Mouse (Mus musculus) embryonic facial prominence, embryonic 13.5 days (tissue): ENCODE data around the gene Map3k14. TPM values are rescaled to one million over a fixed set of nuclear protein-coding genes. Genes with fewer than 3 reads are reported as not detected.

Experiments used
- ATAC-seq: fragments of 200-750 bp; cut with Nextera tagmentation; 2 replicates; pipeline ENCODE4 v1.8.0; 2017; ENCODE audit warnings: low read depth; ENCODE audit not compliant: insufficient number of reproducible peaks, insufficient read depth, low FRiP score, low TSS enrichment
- H3K27ac ChIP-seq: fragments of 300-500 bp; sonication (generic); 2 replicates; pipeline ENCODE4 v1.5.1; 2015; ENCODE audit warnings: moderate library complexity, mild to moderate bottlenecking, inconsistent platforms
- H3K27me3 ChIP-seq: fragments of 300-500 bp; sonication (generic); 2 replicates; pipeline ENCODE4 v1.6.1; 2015; ENCODE audit warnings: mild to moderate bottlenecking, inconsistent platforms
- H3K36me3 ChIP-seq: fragments of 300-500 bp; sonication (generic); 2 replicates; pipeline ENCODE4 v1.6.1; 2015; ENCODE audit warnings: mild to moderate bottlenecking, inconsistent platforms
- H3K4me1 ChIP-seq: fragments of 300-500 bp; sonication (generic); 2 replicates; pipeline ENCODE4 v1.6.1; 2015; ENCODE audit warnings: inconsistent platforms
- H3K4me2 ChIP-seq: fragments of 300-500 bp; sonication (generic); 2 replicates; pipeline ENCODE4 v1.6.1; 2015; ENCODE audit warnings: moderate library complexity, mild to moderate bottlenecking, inconsistent platforms
- H3K4me3 ChIP-seq: fragments of 300-500 bp; sonication (generic); 2 replicates; pipeline ENCODE4 v1.5.1; 2015; ENCODE audit warnings: mild to moderate bottlenecking, inconsistent platforms
- H3K9ac ChIP-seq: fragments of 300-500 bp; sonication (generic); 2 replicates; pipeline ENCODE4 v1.6.1; 2015; ENCODE audit warnings: mild to moderate bottlenecking, inconsistent platforms
- H3K9me3 ChIP-seq: fragments of 300-500 bp; sonication (generic); 2 replicates; pipeline ENCODE4 v1.6.1; 2016; ENCODE audit warnings: inconsistent platforms
- WGBS: fragments of 180-500 bp; shearing (Covaris S2); methylation state at CpG from one replicate; pipeline ENCODE4 v1.1.7; 2015; ENCODE audit warnings: mixed read lengths; 5-methylcytosine and 5-hydroxymethylcytosine counted together
- polyA plus RNA-seq: library from polyadenylated mRNA; unstranded; fragments of >200 nt; fragmentation: Nextera tagmentation; extraction: Ambion mirVana; gene quantifications from 2 replicates; pipeline ENCODE4 v1.2.1, GENCODE M21; 2015

Gene Map3k14
- polyA plus RNA-seq, 1 experiment from 2014 or later: 4.4 TPM

- Histone ChIP-seq H3K9me3 (no peaks in the 10 kb centered on the region), H3K27ac (no peak overlapping the region), H3K4me2 (no peak overlapping the region), H3K36me3 (no peaks in the 10 kb centered on the region), H3K4me3 (no peak overlapping the region), H3K9ac (no peak overlapping the region), H3K4me1 (peaks cover 6% of the 10 kb centered on the region; the same call in 1 of the 2 replicates), H3K27me3 (no peaks in the 10 kb centered on the region; the same call in 1 of the 2 replicates)
- WGBS: 68% methylated on average over 1 of the region's 1 CpGs
- ATAC-seq: no peak
Observed at GRCm38 (mm10) chr11:103180426-103180825, 86.8 kb downstream of the Map3k14 start.

GRCm38 (mm10) chr11:103178748-103179147 lies 88.5 kb downstream of the Map3k14 start:
- WGBS: 89% methylated on average over 8 of the region's 8 CpGs
- H3K27ac ChIP-seq: no peak overlapping the region
- no peak overlapping the region for H3K9ac ChIP-seq
- H3K27me3 ChIP-seq: peaks cover 3% of the 10 kb centered on the region
- no peaks in the 10 kb centered on the region for H3K36me3 ChIP-seq
- H3K9me3 ChIP-seq: no peaks in the 10 kb centered on the region
- H3K4me3 ChIP-seq: no peak overlapping the region
- no peak overlapping the region for H3K4me2 ChIP-seq
- ATAC-seq: no peak
- peaks cover 11% of the 10 kb centered on the region for H3K4me1 ChIP-seq

DNA sequence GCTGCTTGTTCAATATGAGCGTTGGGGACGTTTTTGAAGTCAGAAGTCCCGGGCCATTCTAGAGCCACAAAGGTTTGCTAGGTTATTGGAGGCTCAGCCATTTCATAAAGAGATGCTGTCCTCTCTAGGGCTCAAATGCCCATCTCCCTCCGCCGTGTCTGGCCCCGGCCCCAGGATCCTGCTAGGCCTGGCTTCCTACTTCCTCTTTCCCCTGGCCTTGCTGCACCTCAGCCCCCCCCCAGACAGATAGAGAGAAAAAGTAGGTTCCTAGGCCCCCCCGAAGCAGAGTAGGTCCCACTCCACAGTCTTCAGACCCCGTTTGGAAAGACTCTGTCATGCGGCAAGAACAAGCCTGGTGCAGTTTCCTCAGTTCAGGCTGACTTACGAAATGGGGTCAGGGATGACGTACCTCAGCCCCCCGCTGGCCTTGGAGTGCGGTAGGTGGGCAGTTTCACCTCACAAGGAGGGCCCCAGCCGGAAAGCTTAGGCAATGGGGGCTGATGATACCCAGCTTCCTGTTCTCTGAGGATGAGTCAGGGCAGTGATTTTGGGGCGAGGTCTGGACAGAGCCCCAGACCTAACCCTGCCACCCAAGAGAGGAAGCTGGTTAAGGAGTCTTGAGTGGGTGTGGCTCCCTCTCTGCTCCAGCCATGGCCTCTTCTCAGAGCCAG lies 89.3 kb downstream of the Map3k14 start:
- no peak overlapping the region for H3K27ac ChIP-seq
- H3K9ac ChIP-seq: no peak overlapping the region
- no peak for ATAC-seq
- peaks cover 11% of the 10 kb centered on the region for H3K27me3 ChIP-seq
- WGBS: 81% methylated on average over 15 of the region's 15 CpGs
- no peak overlapping the region for H3K4me3 ChIP-seq
- H3K4me1 ChIP-seq: peaks cover 11% of the 10 kb centered on the region
- H3K36me3 ChIP-seq: no peaks in the 10 kb centered on the region
- no peak overlapping the region for H3K4me2 ChIP-seq
- no peaks in the 10 kb centered on the region for H3K9me3 ChIP-seq

DNA sequence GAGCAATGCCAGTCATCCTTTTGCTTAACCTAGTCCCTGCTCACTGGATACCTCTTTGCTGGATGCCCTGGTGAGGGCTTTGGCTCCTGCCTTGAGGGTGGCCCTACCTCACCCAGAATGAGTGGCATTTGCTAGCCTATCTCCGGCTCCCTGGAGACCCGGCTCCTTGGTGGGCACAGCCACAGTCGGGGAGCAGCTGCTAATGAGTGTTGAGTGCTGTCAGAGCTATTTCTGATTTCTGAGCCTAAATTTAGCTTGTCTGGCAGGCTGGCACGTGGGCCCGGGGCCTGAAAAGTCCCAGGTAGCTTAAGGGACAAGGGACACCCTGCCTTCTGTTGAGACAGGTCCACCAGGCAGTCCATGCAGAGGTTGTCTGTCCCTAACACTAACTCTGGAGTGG lies 90.1 kb downstream of the Map3k14 start:
- H3K4me1 ChIP-seq: peaks cover 11% of the 10 kb centered on the region
- no peak overlapping the region for H3K4me2 ChIP-seq
- ATAC-seq: no peak
- no peak overlapping the region for H3K4me3 ChIP-seq
- no peak overlapping the region for H3K27ac ChIP-seq
- H3K27me3 ChIP-seq: peaks cover 18% of the 10 kb centered on the region
- H3K36me3 ChIP-seq: no peaks in the 10 kb centered on the region
- no peak overlapping the region for H3K9ac ChIP-seq
- 73% methylated on average over 5 of the region's 5 CpGs for WGBS
- no peaks in the 10 kb centered on the region for H3K9me3 ChIP-seq

GRCm38 (mm10) chr11:103176510-103176909 lies 90.8 kb downstream of the Map3k14 start:
- H3K4me1 ChIP-seq: peaks cover 11% of the 10 kb centered on the region
- no peak overlapping the region for H3K27ac ChIP-seq
- H3K9me3 ChIP-seq: no peaks in the 10 kb centered on the region
- no peak overlapping the region for H3K4me2 ChIP-seq
- ATAC-seq: no peak
- WGBS: 82% methylated on average over 1 of the region's 1 CpGs
- no peak overlapping the region for H3K4me3 ChIP-seq
- no peak overlapping the region for H3K9ac ChIP-seq
- peaks cover 25% of the 10 kb centered on the region for H3K27me3 ChIP-seq
- H3K36me3 ChIP-seq: no peaks in the 10 kb centered on the region

- no peak for ATAC-seq
- H3K9ac ChIP-seq: no peak overlapping the region
- no peak overlapping the region for H3K27ac ChIP-seq
- no peaks in the 10 kb centered on the region for H3K36me3 ChIP-seq
- no peak overlapping the region for H3K4me2 ChIP-seq
- peaks cover 31% of the 10 kb centered on the region for H3K27me3 ChIP-seq
- 66% methylated on average over 14 of the region's 14 CpGs for WGBS
- H3K4me1 ChIP-seq: peaks cover 16% of the 10 kb centered on the region
- no peaks in the 10 kb centered on the region for H3K9me3 ChIP-seq
- no peak overlapping the region for H3K4me3 ChIP-seq
Observed at GRCm38 (mm10) chr11:103175688-103176442, 91.4 kb downstream of the Map3k14 start.

DNA sequence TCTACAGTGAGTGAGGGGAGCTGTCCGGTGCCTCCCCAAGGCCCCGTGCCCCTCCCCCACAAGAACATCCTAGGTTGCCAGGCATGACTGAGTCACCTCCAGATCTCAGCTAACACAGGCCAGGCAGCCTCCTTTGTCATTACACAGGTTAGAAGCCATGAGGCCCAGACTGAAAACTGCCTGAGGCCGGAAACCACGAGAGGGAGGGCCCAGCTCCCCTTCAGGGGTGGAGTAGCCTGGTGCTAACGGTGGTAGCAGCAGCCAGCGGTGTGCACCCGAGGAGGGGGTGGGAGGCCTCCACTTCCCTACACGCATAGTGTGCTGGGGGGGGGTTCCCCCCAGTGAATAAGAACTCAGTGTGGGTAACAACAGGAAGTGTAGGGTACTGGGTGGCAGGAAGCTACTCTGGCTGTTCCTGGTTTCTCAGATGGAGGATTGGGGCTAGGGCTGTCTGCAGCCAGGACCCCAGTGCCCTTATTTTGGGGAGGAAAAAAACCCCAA lies 92.3 kb downstream of the Map3k14 start:
- H3K9me3 ChIP-seq: no peaks in the 10 kb centered on the region
- peaks cover 41% of the 10 kb centered on the region for H3K27me3 ChIP-seq
- ATAC-seq: no peak
- H3K4me1 ChIP-seq: peaks cover 23% of the 10 kb centered on the region
- 32% methylated on average over 8 of the region's 8 CpGs for WGBS
- no peaks in the 10 kb centered on the region for H3K36me3 ChIP-seq
- H3K27ac ChIP-seq: no peak overlapping the region
- no peak overlapping the region for H3K4me3 ChIP-seq
- no peak overlapping the region for H3K4me2 ChIP-seq
- H3K9ac ChIP-seq: no peak overlapping the region

GRCm38 (mm10) chr11:103174411-103174832 lies 92.8 kb downstream of the Map3k14 start:
- 69% methylated on average over 5 of the region's 5 CpGs for WGBS
- Histone ChIP-seq H3K36me3 (no peaks in the 10 kb centered on the region), H3K4me1 (peaks cover 23% of the 10 kb centered on the region), H3K27ac (no peak overlapping the region), H3K4me3 (no peak overlapping the region), H3K9ac (no peak overlapping the region), H3K27me3 (peaks cover 46% of the 10 kb centered on the region), H3K4me2 (no peak overlapping the region), H3K9me3 (no peaks in the 10 kb centered on the region)
- ATAC-seq: no peak

- WGBS: 86% methylated on average over 11 of the region's 11 CpGs
- Histone ChIP-seq H3K27me3 (peaks cover 52% of the 10 kb centered on the region), H3K9me3 (no peaks in the 10 kb centered on the region), H3K4me1 (peaks cover 23% of the 10 kb centered on the region), H3K27ac (no peak overlapping the region), H3K36me3 (no peaks in the 10 kb centered on the region), H3K4me2 (no peak overlapping the region), H3K4me3 (no peak overlapping the region), H3K9ac (no peak overlapping the region)
- ATAC-seq: no peak
Observed at GRCm38 (mm10) chr11:103173771-103174344, 93.4 kb downstream of the Map3k14 start.

GRCm38 (mm10) chr11:103173041-103173770 lies 94.1 kb downstream of the Map3k14 start:
- Histone ChIP-seq H3K36me3 (no peaks in the 10 kb centered on the region), H3K27me3 (peaks cover 57% of the 10 kb centered on the region), H3K9me3 (no peaks in the 10 kb centered on the region), H3K4me3 (no peak overlapping the region), H3K4me1 (peaks cover 23% of the 10 kb centered on the region), H3K4me2 (no peak overlapping the region), H3K27ac (no peak overlapping the region), H3K9ac (no peak overlapping the region)
- ATAC-seq: no peak
- WGBS: 73% methylated on average over 7 of the region's 7 CpGs

GRCm38 (mm10) chr11:103172392-103173040 lies 94.8 kb downstream of the Map3k14 start:
- Histone ChIP-seq H3K36me3 (no peaks in the 10 kb centered on the region), H3K27me3 (peaks cover 60% of the 10 kb centered on the region), H3K4me3 (no peak overlapping the region), H3K27ac (no peak overlapping the region), H3K4me1 (peaks cover 23% of the 10 kb centered on the region), H3K9me3 (no peaks in the 10 kb centered on the region), H3K4me2 (no peak overlapping the region), H3K9ac (no peak overlapping the region)
- WGBS: 62% methylated on average over 6 of the region's 6 CpGs
- no peak for ATAC-seq
